Mouse (Mus musculus): Measurements from ENCODE around the gene Yjefn3.

DNA sequence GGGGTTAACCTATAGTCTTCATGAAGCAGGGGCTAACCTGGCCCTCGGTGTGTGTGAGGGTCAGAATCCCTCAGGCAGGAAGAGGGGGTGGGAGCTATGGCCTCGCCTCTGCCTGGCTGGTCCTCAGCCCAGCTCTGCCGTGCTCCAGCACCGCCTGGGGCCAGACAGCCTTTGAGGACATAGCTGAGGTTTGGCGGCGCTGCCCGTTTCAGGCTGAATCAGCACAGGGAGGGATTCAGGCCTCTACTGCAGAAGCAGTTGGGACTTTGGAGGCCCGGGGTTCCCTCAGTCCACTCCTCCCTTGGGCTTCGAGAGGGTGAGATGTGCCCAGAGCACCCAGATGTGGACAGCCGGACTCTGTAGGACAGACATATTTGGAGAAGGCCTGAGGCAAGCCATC is 26.4 kb downstream of the Yjefn3 start:
- TF ChIP-seq EP300 (IDR thresholded peaks at IDR 0.05; ENCODE audit: low read depth) (no peak), CTCF (IDR thresholded peaks at IDR 0.05; ENCODE audit: low read depth) (no peak)
